Mouse (Mus musculus): ENCODE data around the gene Gorab.
A peak's percentile ranks its signal among the peaks of the same experiment; 100 is the strongest.

The Gorab gene

DNA sequence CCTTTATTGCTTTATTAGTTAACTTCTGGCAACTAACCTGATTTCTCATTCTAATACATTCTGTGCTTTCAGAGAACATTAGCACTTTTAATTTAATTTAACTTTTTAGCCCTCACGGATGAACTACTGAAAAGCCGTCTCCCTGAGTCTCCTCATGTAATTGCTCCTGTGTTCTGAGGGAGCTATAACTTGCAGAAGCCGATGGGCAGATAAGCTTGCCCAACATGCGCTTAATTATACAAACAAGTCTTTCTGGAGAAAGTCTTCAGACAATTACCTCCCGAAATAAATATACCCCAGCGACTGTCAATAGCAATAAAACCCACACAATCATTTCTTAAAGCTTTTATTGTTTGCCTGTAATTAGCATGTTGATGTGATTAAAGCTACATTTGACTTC, 45.7 kb downstream of the Gorab start:
- no peak for DNase-seq (ENCODE audit: low read depth, low spot score)

- no peak for DNase-seq (ENCODE audit: low read depth, low spot score)
Observed at GRCm38 (mm10) chr1:163356167-163356566, 47.3 kb downstream of the Gorab start.

DNA sequence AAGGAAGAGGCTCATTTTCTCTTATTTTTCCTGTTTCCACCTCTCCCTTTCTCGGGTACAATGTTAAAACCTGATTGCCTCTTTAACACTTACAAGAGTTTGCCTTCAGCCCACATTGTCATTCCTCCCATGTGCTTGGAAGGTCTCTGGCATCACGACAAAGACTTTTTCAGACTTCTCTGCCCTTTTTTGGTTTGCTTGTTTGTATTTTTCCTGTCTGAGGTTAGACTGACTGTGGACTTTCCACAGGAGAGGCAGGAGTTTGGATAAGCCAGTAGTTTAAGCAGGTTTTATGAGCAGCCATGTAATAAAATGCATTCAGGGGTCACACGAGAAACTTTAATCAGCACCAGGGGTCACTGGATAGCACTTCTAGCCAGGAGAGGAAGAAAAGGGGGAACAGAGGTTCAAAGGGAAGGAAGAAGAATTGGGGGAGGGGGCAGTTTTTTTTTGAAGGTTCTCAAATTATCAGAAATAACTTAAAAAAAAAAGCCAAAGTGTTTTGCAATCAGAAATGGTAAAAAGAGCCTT, 47.8 kb downstream of the Gorab start:
- DNase-seq (ENCODE audit: low read depth, low spot score): no peak

- DNase-seq (ENCODE audit: low read depth, low spot score): no peak
Observed at GRCm38 (mm10) chr1:163350988-163351387, 52.5 kb downstream of the Gorab start.

DNA sequence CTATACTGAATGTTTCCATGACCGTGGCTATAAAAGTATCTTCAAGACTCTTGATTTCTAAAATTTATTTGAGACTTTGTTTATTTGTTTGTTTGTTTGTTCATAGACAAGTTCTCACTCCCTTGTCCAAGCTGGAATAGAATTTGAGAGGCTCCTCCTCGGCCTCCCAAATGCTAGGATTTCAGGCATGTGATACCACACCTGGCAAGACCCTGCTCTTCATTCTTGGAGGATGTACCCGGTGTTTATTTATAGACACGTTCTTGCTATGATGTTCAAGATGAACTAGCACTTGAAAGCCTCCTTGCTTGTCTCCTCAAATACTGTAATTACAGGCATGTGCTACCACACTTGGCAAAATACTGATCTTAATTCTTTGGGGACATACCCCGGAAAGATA, 57.9 kb downstream of the Gorab start:
- DNase-seq (ENCODE audit: low read depth, low spot score): no peak

DNA sequence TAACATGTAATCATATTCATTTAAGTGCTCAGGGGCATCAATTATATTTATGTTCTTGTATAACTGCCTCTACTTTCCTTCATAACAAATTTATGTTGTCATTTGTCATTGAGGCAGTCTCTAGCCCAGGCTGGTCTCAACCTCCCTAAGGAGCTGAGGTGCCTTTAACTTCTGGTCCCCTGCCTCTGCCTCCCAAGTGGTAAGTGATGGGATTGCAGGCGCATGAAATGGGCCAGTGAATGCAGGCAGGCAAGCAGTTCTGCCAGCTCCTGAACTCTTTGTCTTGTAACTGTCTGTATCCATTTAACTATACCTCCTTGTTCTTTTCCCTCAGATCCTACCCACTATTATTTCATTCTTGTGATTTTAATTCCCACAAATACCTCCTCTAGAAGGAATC, 58.5 kb downstream of the Gorab start:
- peak; percentile 20 for DNase-seq (ENCODE audit: low read depth, low spot score)

- no peak for DNase-seq (ENCODE audit: low read depth, low spot score)
Observed at GRCm38 (mm10) chr1:163339219-163339561, 64.3 kb downstream of the Gorab start.

- no peak for DNase-seq (ENCODE audit: low read depth, low spot score)
Observed at GRCm38 (mm10) chr1:163338525-163339218, 64.8 kb downstream of the Gorab start.

DNA sequence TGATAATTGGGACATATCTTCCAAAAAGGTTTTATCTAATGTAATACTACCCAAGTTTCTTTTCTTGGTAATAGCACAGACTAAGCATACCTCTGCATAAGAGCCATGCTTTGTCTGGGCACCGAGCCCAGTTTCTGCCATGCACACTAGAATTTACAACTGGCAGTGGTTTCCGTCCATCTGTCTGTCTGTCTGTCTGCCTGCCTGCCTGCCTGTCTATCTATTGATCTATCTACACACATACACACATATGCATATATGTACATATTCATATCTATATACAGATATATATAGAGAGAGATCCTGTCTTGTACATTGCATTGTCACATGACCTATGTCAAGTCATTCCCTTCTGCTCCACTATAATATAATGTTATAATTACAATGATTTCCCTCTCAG, 65.6 kb downstream of the Gorab start:
- DNase-seq (ENCODE audit: low read depth, low spot score): no peak

All from WW6 (cell line).